Mouse (Mus musculus): Measurements from ENCODE around the gene Fut4. TPM values are rescaled to one million over a fixed set of nuclear protein-coding genes. Genes with fewer than 3 reads are reported as not detected.

Gene Fut4
- total and polyA plus RNA-seq, 3 experiments = 8.7 to 11.2 TPM; not detected in 1

- Histone ChIP-seq H3K27me3 (ENCODE audit: control insufficient read depth in 1 of 2, insufficient read depth in 2 of 2, low read length in 2 of 2) (peaks cover 4 to 15% of the 10 kb centered on the region in 2 experiments), H3K9me3 (replicated peaks; ENCODE audit: insufficient read depth, low read length) (no peaks in the 10 kb centered on the region), H3K36me3 (ENCODE audit: control insufficient read depth in 1 of 2, insufficient read depth in 2 of 2, low read length in 2 of 2) (peaks cover 2 to 4% of the 10 kb centered on the region in 2 experiments; a peak in 2 of 4 replicates), H3K27ac (ENCODE audit: control insufficient read depth, low read depth, low read length) (no peak overlapping the region), H3K4me1 (ENCODE audit: control insufficient read depth in 1 of 2, insufficient read depth in 2 of 2, low read length in 2 of 2) (no peaks in the 10 kb centered on the region), H3K79me2 (ENCODE audit: control insufficient read depth, insufficient read depth, low read length, poor library complexity) (no peaks in the 10 kb centered on the region), H3K4me3 (ENCODE audit: control insufficient read depth in 1 of 2, insufficient read depth in 1 of 2, low read depth in 2 of 2, low read length in 2 of 2) (no peak overlapping the region), H3K9ac (ENCODE audit: control insufficient read depth, low read depth, low read length, poor library complexity, severe bottlenecking) (no peak overlapping the region)
- no peak for DNase-seq (ENCODE audit: low read depth, low spot score)
- TF ChIP-seq USF1 (IDR thresholded peaks at IDR 0.05; ENCODE audit: low read depth, low read length) (no peak), ZNF384 (IDR thresholded peaks at IDR 0.05; ENCODE audit: low read depth, low read length) (no peak), JUND (IDR thresholded peaks at IDR 0.05; ENCODE audit: low read depth, low read length) (no peak), GABPA (IDR thresholded peaks at IDR 0.05; ENCODE audit: low read depth, low read length) (no peak), NELFE (IDR thresholded peaks at IDR 0.05; ENCODE audit: low read depth, low read length) (no peak), CHD2 (IDR thresholded peaks at IDR 0.05; ENCODE audit: low read length) (no peak)
Observed at GRCm38 (mm10) chr9:14726629-14727028, 25.6 kb downstream of the Fut4 start.

DNA sequence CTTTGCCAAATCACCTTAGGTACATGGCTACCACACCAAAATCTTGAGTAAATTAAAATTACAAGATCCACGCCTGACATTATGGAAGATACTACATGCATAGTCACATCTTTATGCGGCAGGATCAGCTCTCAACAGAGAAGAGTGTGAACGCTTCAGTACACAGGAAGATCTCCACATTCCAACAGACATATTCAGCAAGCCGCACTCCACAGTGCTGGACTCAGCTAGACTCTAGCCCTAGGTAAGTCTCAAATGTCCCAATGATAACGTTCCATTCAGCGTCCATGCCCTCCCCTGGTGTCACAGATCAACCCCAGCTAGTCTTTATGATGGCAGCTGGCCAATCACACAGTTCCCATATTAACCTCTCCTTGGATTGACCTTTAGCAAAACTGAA, 26.2 kb downstream of the Fut4 start:
- DNase-seq (ENCODE audit: low read depth, low spot score) = no peak
- TF ChIP-seq SMC3 (IDR thresholded peaks at IDR 0.05; ENCODE audit: low read depth, low read length) (no peak), POLR2A (IDR thresholded peaks at IDR 0.05; ENCODE audit: control insufficient read depth in 1 of 2, insufficient read depth in 1 of 2, low read depth in 1 of 2, low read length in 2 of 2, poor library complexity in 1 of 2) (no peak), MYB (IDR thresholded peaks at IDR 0.05; ENCODE audit: low read depth, low read length) (no peak), MXI1 (IDR thresholded peaks at IDR 0.05; ENCODE audit: low read depth, low read length) (no peak), KAT2A (conservative IDR thresholded peaks at IDR 0.05; ENCODE audit: low read depth, low read length) (no peak), NRF1 (IDR thresholded peaks at IDR 0.05; ENCODE audit: insufficient read depth, low read depth, low read length, poor library complexity, severe bottlenecking) (no peak), USF1 (IDR thresholded peaks at IDR 0.05; ENCODE audit: low read depth, low read length) (no peak), MAZ (IDR thresholded peaks at IDR 0.05; ENCODE audit: low read depth, low read length) (no peak), GABPA (IDR thresholded peaks at IDR 0.05; ENCODE audit: low read depth, low read length) (no peak), ELF1 (IDR thresholded peaks at IDR 0.05; ENCODE audit: low read depth, low read length) (no peak), RAD21 (IDR thresholded peaks at IDR 0.05; ENCODE audit: low read depth, low read length) (no peak), ZC3H11A (IDR thresholded peaks at IDR 0.05; ENCODE audit: low read depth, low read length) (no peak), MAFK (IDR thresholded peaks at IDR 0.05; ENCODE audit: borderline replicate concordance, low read depth, low read length) (no peak), MEF2A (IDR thresholded peaks at IDR 0.05; ENCODE audit: extremely low read depth, insufficient replicate concordance, low read depth, low read length, poor library complexity, severe bottlenecking) (no peak), NELFE (IDR thresholded peaks at IDR 0.05; ENCODE audit: low read depth, low read length) (no peak), TCF12 (IDR thresholded peaks at IDR 0.05; ENCODE audit: low read depth, low read length) (no peak), ETS1 (IDR thresholded peaks at IDR 0.05; ENCODE audit: low read depth, low read length) (no peak)
- no peak overlapping the region for H3K27ac ChIP-seq (ENCODE audit: control insufficient read depth, low read depth, low read length)
- no peak overlapping the region for H3K9ac ChIP-seq (ENCODE audit: control insufficient read depth, low read depth, low read length, poor library complexity, severe bottlenecking)
- H3K36me3 ChIP-seq (ENCODE audit: control insufficient read depth in 1 of 2, insufficient read depth in 2 of 2, low read length in 2 of 2) = peaks cover 2 to 4% of the 10 kb centered on the region in 2 experiments; a peak in 2 of 4 replicates
- no peaks in the 10 kb centered on the region for H3K79me2 ChIP-seq (ENCODE audit: control insufficient read depth, insufficient read depth, low read length, poor library complexity)
- H3K27me3 ChIP-seq (ENCODE audit: control insufficient read depth in 1 of 2, insufficient read depth in 2 of 2, low read length in 2 of 2) = peaks cover 4 to 15% of the 10 kb centered on the region in 2 experiments
- H3K4me3 ChIP-seq (ENCODE audit: control insufficient read depth in 1 of 2, insufficient read depth in 1 of 2, low read depth in 2 of 2, low read length in 2 of 2) = no peak overlapping the region
- no peaks in the 10 kb centered on the region for H3K9me3 ChIP-seq (replicated peaks; ENCODE audit: insufficient read depth, low read length)
- no peaks in the 10 kb centered on the region for H3K4me1 ChIP-seq (ENCODE audit: control insufficient read depth in 1 of 2, insufficient read depth in 2 of 2, low read length in 2 of 2)
